Mouse (Mus musculus): Measurements from ENCODE around the gene Serpinc1. TPM values are rescaled to one million over a fixed set of nuclear protein-coding genes. Genes with fewer than 3 reads are reported as not detected.

Gene Serpinc1
- total and polyA plus RNA-seq, 3 experiments: 0.13 to 1.3 (median 1.2) TPM

GRCm38 (mm10) chr1:160985477-160985876 is 7.1 kb downstream of the Serpinc1 start:
- peaks cover 18% of the 10 kb centered on the region for H3K27me3 ChIP-seq (ENCODE audit: insufficient read depth, low read length)
- no peaks in the 10 kb centered on the region for H3K4me1 ChIP-seq (ENCODE audit: insufficient read depth, low read depth, low read length)
- H3K4me3 ChIP-seq (ENCODE audit: low read depth, low read length): no peak overlapping the region
- DNase-seq (ENCODE audit: low spot score) (no peak), ATAC-seq (ENCODE audit: extremely low read depth, insufficient number of reproducible peaks, low FRiP score, poor library complexity, severe bottlenecking) (no peak)
- no peaks in the 10 kb centered on the region for H3K9me3 ChIP-seq (replicated peaks)
- H3K36me3 ChIP-seq (replicated peaks): peaks cover 8% of the 10 kb centered on the region
- TF ChIP-seq TAL1 (conservative IDR thresholded peaks at IDR 0.05; ENCODE audit: low read depth, low read length) (no peak), GATA1 (IDR thresholded peaks at IDR 0.05; ENCODE audit: borderline replicate concordance, low read length) (no peak), CTCF (IDR thresholded peaks at IDR 0.05; ENCODE audit: low read depth, low read length) (no peak), POLR2AphosphoS5 (IDR thresholded peaks at IDR 0.05; ENCODE audit: insufficient replicate concordance, low read depth, low read length) (no peak), GATA2 (IDR thresholded peaks at IDR 0.05; ENCODE audit: borderline replicate concordance, low read depth, low read length) (no peak)

GRCm38 (mm10) chr1:160986881-160987635 is 8.7 kb downstream of the Serpinc1 start:
- peaks cover under 1% of the 10 kb centered on the region for H3K36me3 ChIP-seq (replicated peaks)
- H3K4me1 ChIP-seq (ENCODE audit: insufficient read depth, low read depth, low read length): peaks cover 3% of the 10 kb centered on the region; the same call in 1 of the 2 replicates
- ATAC-seq (ENCODE audit: extremely low read depth, insufficient number of reproducible peaks, low FRiP score, poor library complexity, severe bottlenecking): no peak
- peaks cover 25% of the 10 kb centered on the region for H3K27me3 ChIP-seq (ENCODE audit: insufficient read depth, low read length)
- TF ChIP-seq GATA2 (IDR thresholded peaks at IDR 0.05; ENCODE audit: borderline replicate concordance, low read depth, low read length) (no peak), CTCF (IDR thresholded peaks at IDR 0.05; ENCODE audit: low read depth, low read length) (no peak), GATA1 (IDR thresholded peaks at IDR 0.05; ENCODE audit: borderline replicate concordance, low read length) (no peak), TAL1 (conservative IDR thresholded peaks at IDR 0.05; ENCODE audit: low read depth, low read length) (no peak), POLR2AphosphoS5 (IDR thresholded peaks at IDR 0.05; ENCODE audit: insufficient replicate concordance, low read depth, low read length) (no peak)
- no peaks in the 10 kb centered on the region for H3K9me3 ChIP-seq (replicated peaks)
- no peak for DNase-seq (ENCODE audit: low spot score)
- H3K4me3 ChIP-seq (ENCODE audit: low read depth, low read length): no peak overlapping the region

- Histone ChIP-seq H3K4me3 (ENCODE audit: low read depth, low read length) (no peak overlapping the region), H3K36me3 (replicated peaks) (no peaks in the 10 kb centered on the region), H3K9me3 (replicated peaks) (no peaks in the 10 kb centered on the region), H3K4me1 (ENCODE audit: insufficient read depth, low read depth, low read length) (peaks cover 3% of the 10 kb centered on the region; the same call in 1 of the 2 replicates), H3K27me3 (ENCODE audit: insufficient read depth, low read length) (peaks cover 28% of the 10 kb centered on the region)
- TF ChIP-seq CTCF (IDR thresholded peaks at IDR 0.05; ENCODE audit: low read depth, low read length): no peak
- no peak for TF ChIP-seq TAL1 (conservative IDR thresholded peaks at IDR 0.05; ENCODE audit: low read depth, low read length)
- no peak for TF ChIP-seq GATA1 (IDR thresholded peaks at IDR 0.05; ENCODE audit: borderline replicate concordance, low read length)
- TF ChIP-seq GATA2 (IDR thresholded peaks at IDR 0.05; ENCODE audit: borderline replicate concordance, low read depth, low read length): no peak
- TF ChIP-seq POLR2AphosphoS5 (IDR thresholded peaks at IDR 0.05; ENCODE audit: insufficient replicate concordance, low read depth, low read length): no peak
- ATAC-seq (ENCODE audit: extremely low read depth, insufficient number of reproducible peaks, low FRiP score, poor library complexity, severe bottlenecking) (no peak), DNase-seq (ENCODE audit: low spot score) (no peak)
Observed at GRCm38 (mm10) chr1:160989395-160989794, 11.0 kb downstream of the Serpinc1 start.

GRCm38 (mm10) chr1:160993851-160994250 is 15.5 kb downstream of the Serpinc1 start:
- ATAC-seq (ENCODE audit: extremely low read depth, insufficient number of reproducible peaks, low FRiP score, poor library complexity, severe bottlenecking) (no peak), DNase-seq (ENCODE audit: low spot score) (no peak)
- Histone ChIP-seq H3K9me3 (replicated peaks) (no peaks in the 10 kb centered on the region), H3K36me3 (replicated peaks) (no peaks in the 10 kb centered on the region), H3K27me3 (ENCODE audit: insufficient read depth, low read length) (peaks cover 19% of the 10 kb centered on the region), H3K4me3 (ENCODE audit: low read depth, low read length) (no peak overlapping the region), H3K4me1 (ENCODE audit: insufficient read depth, low read depth, low read length) (peaks cover 3% of the 10 kb centered on the region; the same call in 1 of the 2 replicates)
- TF ChIP-seq TAL1 (conservative IDR thresholded peaks at IDR 0.05; ENCODE audit: low read depth, low read length) (no peak), GATA2 (IDR thresholded peaks at IDR 0.05; ENCODE audit: borderline replicate concordance, low read depth, low read length) (no peak), CTCF (IDR thresholded peaks at IDR 0.05; ENCODE audit: low read depth, low read length) (no peak), POLR2AphosphoS5 (IDR thresholded peaks at IDR 0.05; ENCODE audit: insufficient replicate concordance, low read depth, low read length) (no peak), GATA1 (IDR thresholded peaks at IDR 0.05; ENCODE audit: borderline replicate concordance, low read length) (no peak)

- no peak overlapping the region for H3K4me3 ChIP-seq (ENCODE audit: low read depth, low read length)
- H3K4me1 ChIP-seq (ENCODE audit: insufficient read depth, low read depth, low read length): no peaks in the 10 kb centered on the region
- H3K36me3 ChIP-seq (replicated peaks): peaks cover 39% of the 10 kb centered on the region
- no peak for ATAC-seq (ENCODE audit: extremely low read depth, insufficient number of reproducible peaks, low FRiP score, poor library complexity, severe bottlenecking)
- H3K9me3 ChIP-seq (replicated peaks): no peaks in the 10 kb centered on the region
- TF ChIP-seq CTCF (IDR thresholded peaks at IDR 0.05; ENCODE audit: low read depth, low read length) (no peak), GATA1 (IDR thresholded peaks at IDR 0.05; ENCODE audit: borderline replicate concordance, low read length) (no peak), POLR2AphosphoS5 (IDR thresholded peaks at IDR 0.05; ENCODE audit: insufficient replicate concordance, low read depth, low read length) (no peak), TAL1 (conservative IDR thresholded peaks at IDR 0.05; ENCODE audit: low read depth, low read length) (no peak), GATA2 (IDR thresholded peaks at IDR 0.05; ENCODE audit: borderline replicate concordance, low read depth, low read length) (no peak)
- no peaks in the 10 kb centered on the region for H3K27me3 ChIP-seq (ENCODE audit: insufficient read depth, low read length)
- DNase-seq (ENCODE audit: low spot score): no peak
Observed at GRCm38 (mm10) chr1:161004942-161005341, 26.6 kb downstream of the Serpinc1 start.

- Histone ChIP-seq H3K9me3 (replicated peaks) (no peaks in the 10 kb centered on the region), H3K27me3 (ENCODE audit: insufficient read depth, low read length) (no peaks in the 10 kb centered on the region), H3K36me3 (replicated peaks) (peaks cover 39% of the 10 kb centered on the region), H3K4me1 (ENCODE audit: insufficient read depth, low read depth, low read length) (no peaks in the 10 kb centered on the region), H3K4me3 (ENCODE audit: low read depth, low read length) (no peak overlapping the region)
- DNase-seq (ENCODE audit: low spot score) (no peak), ATAC-seq (ENCODE audit: extremely low read depth, insufficient number of reproducible peaks, low FRiP score, poor library complexity, severe bottlenecking) (no peak)
- TF ChIP-seq GATA1 (IDR thresholded peaks at IDR 0.05; ENCODE audit: borderline replicate concordance, low read length) (no peak), GATA2 (IDR thresholded peaks at IDR 0.05; ENCODE audit: borderline replicate concordance, low read depth, low read length) (no peak), POLR2AphosphoS5 (IDR thresholded peaks at IDR 0.05; ENCODE audit: insufficient replicate concordance, low read depth, low read length) (no peak), CTCF (IDR thresholded peaks at IDR 0.05; ENCODE audit: low read depth, low read length) (no peak), TAL1 (conservative IDR thresholded peaks at IDR 0.05; ENCODE audit: low read depth, low read length) (no peak)
Observed at GRCm38 (mm10) chr1:161005526-161005925, 27.1 kb downstream of the Serpinc1 start.

All from G1E (cell line).